Mouse (Mus musculus) cerebellum, postnatal 14 days (tissue): ENCODE results near the gene Reep3.
"Not testable (repeated sequence)": the region's sequence is repeated elsewhere in the genome, so short reads cannot be mapped to it uniquely, and the experiment has no call there.

Source experiments
- DNase-seq, 2 experiments: peaks; one replicate each; pipeline ENCODE4 v3.0.0; 2021; ENCODE audit warnings: mixed read lengths in 2 of 2

The Reep3 gene

DNA sequence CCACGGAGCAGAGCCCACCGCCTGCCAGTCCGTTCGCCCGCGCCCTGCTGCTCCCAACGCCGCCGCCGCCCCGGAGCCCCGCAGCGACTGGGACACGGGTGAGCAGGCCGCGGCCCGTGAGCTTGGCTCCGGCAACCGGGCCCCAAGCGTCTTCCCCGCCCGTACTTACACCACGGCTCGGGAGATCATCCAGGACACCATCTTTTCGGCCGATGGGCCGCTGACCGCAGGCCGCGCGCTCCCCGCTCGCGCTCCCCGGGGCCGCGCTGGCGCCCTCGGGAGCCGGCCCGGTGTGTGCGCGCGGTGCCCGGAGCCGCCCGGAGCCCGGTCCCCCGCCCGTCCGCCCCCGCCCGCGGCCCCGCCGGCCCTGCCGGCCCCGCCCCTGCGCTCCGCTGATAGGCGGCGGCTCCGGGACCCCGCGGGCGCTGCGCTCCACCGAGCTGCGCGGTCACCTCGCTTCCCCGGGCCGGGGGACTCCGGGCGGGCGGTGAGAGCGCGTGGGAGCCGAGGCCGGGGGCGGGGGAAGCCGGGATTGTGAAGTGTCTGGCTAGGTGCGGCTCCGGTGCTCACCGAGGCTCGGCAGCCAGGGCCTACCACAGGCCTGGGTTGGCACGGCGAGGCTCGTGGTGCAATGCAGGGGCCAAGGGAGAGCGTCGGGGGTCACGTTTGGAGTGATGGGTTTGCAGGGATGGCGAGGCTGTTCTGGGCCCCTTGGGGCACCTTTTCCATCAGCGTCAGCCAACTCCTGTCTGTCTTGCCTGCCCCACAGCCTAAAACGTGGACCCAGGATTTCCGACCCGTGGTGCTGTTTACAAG is at the start of gene Reep3:
TSS of gene Reep3 (minus strand) at position 325 of the 816 bp plus-strand sequence.
- DNase-seq: peak; percentile 71 to 84

GRCm38 (mm10) chr10:67145623-67146022 is 48.9 kb upstream of the Reep3 start:
- no peak for DNase-seq

DNA sequence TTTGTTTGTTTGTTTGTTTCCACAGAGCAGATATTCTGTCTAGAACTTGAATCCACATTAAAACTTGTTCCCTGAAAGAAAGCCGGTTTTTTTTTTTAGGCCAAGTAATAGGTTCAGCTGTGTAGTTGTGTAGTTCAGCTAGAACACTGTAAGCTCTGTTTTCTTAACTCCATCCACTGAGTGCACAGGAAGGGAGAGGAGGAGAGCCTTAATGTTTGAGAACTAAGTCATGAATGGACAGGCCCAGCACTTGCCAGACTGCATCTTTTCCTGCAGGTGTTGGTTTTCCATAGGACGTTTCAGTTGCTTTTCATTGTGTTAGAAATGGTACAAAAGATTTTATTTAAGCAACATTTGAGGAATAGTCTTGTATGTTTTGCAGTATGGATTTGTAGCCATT is 47.5 kb upstream of the Reep3 start:
- DNase-seq: no peak

DNA sequence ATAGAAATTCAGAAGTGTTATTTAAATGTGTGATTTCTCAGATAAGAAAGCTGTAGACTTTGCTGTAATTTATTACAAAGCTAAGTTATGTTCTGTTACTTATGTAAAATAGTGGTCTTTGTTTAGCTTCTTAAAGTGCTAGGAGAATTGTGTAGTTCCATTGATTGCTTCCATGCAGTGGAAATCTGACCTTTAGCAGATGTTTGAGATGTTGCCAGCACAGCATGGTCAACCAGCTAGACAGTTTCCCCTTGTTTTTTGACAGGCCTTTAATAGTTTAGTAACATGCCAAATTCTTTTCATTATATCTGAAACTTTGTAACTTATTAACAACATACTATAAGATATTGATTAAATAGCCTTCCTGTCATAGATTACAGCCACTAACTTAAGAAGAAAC is 46.9 kb upstream of the Reep3 start:
- DNase-seq: no peak

DNA sequence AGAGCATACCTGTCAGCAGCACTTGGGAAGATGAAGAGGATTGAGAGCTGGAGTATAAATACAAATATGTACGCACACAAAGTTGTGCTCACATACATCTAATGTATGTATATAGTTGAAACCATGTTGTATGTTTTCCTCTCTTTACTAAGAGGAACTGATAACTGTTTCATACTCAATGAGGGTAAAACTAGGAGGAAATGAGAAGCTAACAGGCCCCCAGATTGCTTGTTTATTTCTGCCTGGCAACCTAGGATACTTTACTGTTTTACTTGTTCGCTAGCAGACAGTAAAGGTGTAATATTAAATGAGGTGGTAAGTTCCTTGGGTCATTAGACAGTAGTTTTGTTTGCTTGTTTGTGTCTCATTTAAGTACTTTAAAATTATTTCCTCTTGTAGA is 40.7 kb upstream of the Reep3 start:
- DNase-seq: no peak

DNA sequence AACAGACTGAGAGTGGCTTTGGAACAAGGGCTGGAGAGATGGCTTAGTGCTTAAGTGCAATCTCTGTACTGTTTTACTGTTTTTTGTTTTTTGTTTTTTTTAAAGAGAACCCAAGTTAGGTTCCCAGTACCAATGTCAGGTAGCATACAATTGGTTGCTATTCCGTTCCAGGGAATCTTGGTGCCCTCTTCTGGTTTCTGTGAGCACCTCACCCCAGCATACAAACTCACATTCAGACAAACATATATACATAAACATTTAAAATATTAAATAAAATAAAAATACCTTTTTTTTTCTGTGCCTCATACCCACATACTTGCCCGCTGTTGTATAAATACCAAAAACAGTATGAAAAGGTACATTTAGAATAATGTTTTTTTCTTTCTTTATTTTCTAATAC is 37.6 kb upstream of the Reep3 start:
- DNase-seq: no peak

GRCm38 (mm10) chr10:67131709-67132108 is 35.0 kb upstream of the Reep3 start:
- DNase-seq: no peak

- DNase-seq: peak in 1 of 2 experiments; percentile 76
These were observed 32.8 kb upstream of the Reep3 start for GRCm38 (mm10) chr10:67129531-67129930.

- DNase-seq: peak; percentile 63 to 64
These were observed 30.4 kb upstream of the Reep3 start for GRCm38 (mm10) chr10:67126859-67127758.

GRCm38 (mm10) chr10:67126061-67126858 is 29.5 kb upstream of the Reep3 start:
- no peak for DNase-seq

DNA sequence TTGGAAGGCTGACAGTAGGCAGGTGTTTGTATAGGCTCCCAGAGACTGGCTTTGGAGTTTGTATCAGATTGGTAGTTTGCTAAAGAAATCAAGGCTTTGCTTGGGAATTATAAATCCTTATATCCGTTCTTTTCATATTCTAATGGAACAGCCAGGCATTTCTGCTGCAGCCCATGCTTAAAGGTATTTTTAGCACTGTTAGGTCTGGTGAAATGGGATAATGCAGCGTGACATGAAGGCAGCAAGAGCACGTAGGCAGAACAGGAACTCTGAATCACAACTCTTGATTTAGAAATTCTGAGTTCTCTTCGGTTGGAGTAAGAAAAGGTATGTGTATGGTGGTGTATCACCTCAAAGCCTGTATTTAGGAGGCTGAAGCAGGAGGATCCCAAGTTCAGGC is 27.4 kb upstream of the Reep3 start:
- no peak for DNase-seq

GRCm38 (mm10) chr10:67123756-67124155 is 27.0 kb upstream of the Reep3 start:
- DNase-seq: no peak

GRCm38 (mm10) chr10:67120640-67121039 is 23.9 kb upstream of the Reep3 start:
- no peak for DNase-seq

- no peak for DNase-seq
These were observed 23.4 kb upstream of the Reep3 start for GRCm38 (mm10) chr10:67120180-67120579.

DNA sequence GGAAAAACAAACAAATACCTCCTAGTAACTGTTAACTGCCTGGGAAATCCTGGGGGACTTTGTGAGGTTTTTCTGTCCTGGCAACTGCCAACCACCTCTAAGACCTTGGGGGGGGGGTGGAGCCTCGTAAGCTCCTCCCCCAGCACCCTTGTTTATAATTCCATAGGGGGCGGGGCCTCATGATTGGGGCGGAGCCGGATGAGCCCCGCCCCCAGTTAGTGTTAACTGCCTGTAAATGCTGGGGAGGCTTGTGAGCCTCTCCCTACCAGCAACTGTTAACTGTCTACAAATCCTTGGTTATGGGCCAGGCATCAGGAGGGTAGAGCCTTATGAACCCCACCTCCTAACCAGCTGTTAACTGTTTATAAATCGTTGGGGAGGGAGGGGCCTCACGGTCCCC is 22.5 kb upstream of the Reep3 start:
- DNase-seq: no peak

DNA sequence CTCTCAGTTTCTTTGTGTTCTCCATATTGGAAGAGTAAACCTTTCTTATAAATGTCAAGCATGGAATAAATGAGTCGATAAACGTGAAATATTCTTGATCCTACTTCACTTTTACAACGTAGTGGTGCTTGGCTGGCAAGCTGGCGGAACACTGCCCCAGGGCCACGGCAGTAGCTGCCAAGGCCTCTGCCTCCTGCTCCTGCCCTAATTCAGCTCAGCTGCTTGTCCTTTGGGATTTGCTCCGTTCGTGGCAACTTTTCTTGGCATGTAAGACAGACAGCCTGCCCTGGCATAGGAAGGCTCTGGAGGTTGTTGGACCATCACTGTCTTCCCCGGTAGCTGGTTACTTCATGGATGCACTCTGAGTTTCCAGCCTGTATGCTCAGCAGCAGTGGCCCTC is 19.5 kb upstream of the Reep3 start:
- peak; percentile 56 to 73 for DNase-seq

GRCm38 (mm10) chr10:67115666-67116091 is 18.9 kb upstream of the Reep3 start:
- DNase-seq: peak in 1 of 2 experiments; percentile 42

- no peak for DNase-seq
These were observed 18.4 kb upstream of the Reep3 start for GRCm38 (mm10) chr10:67115115-67115514.

DNA sequence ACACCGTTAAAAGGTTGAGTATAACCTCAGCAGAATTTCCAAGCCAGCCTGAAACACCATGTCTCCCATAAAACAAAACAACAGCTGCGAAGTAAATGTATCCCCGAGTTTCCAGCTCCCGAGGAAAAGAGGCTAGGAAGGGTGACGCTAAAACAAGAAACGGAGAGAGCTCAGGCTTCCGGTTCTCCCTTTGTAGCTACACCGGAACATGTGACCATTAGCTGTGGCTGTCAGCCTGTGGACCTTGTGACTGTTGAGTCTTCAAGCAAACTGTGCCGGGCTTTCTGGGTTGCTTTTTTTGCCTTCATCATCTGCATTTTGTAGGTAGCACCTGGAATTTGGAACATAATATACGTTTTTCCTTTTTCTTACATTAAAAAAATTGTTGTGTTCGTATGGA is 17.1 kb upstream of the Reep3 start:
- DNase-seq: no peak

DNA sequence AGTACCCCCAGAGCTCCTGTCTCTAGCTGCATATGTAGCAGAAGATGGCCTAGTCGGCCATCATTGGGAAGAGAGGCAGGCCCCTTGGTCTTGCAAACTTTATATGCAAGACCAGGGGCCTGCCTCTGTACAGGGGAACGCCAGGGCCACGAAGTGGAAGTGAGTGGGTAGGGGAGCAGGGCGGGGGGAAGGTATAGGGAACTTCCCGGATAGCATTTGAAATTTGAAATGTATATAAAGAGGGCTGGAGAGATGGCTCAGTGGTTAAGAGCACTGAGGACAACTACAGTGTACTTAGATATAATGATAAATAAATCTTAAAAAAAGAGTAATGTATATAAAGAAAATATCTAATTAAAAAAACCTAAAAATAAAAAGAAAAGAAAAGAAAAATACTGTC is 16.2 kb upstream of the Reep3 start:
- not testable (repeated sequence) for DNase-seq

- no peak for DNase-seq
These were observed 15.0 kb upstream of the Reep3 start for GRCm38 (mm10) chr10:67111799-67112177.

DNA sequence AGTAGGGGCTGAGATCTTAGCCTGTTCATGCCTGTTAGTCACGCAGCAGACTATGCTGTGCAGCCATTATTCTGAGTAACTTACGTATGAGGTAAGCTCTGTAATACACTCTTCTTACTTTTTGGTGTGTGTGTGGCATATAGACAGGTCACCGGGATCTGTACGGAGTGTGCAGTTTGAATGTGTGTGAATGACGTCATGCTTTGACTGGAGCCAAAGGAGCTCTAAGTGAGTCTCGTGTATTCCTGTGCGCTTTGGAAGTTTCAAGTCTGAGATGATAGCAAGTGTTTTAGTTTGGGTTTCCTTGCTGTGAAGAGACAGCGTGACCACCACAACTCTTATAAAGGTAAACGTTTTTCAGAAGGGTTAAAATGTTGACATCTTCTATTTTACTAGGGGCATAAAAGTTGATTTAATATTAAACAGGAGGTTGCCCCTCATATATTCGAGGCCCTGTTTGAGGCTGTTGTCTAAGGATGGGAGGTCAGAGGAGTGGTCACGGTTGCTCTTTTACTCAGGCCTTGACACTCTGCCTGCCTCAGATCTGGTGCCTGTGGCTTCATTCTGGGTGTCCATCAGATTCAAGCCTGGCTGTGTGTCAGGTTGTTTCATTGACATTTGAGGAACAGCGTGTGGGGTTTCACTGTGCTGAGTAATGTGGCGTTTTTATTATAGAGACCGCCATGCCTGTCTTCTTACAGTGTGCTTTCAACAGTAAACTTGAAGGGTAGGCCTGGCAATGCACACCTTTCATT is 14.5 kb upstream of the Reep3 start:
- no peak for DNase-seq
